Mouse (Mus musculus): Measurements from ENCODE around the gene Tmem132c.

Gene Tmem132c

DNA sequence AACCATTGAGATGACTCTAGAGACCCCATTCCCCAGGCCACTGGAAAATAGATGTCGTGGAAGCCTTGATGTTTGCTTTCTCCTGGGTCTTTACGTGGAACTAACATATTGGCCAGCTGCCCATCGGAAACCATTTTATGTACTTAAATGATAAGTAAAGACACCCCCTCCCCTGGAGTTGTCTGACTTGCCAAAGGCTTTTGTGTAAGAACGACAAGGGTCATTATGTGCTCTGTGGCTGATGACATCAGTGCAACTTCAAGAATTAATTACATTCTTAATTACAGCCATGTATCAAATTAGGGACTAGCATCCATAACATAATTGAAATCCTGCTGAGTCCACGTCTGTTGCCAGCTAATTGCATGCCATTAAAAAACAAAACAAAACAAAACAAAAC lies 45.3 kb downstream of the Tmem132c start:
- DNase-seq (ENCODE audit: low read depth), result no peak

DNA sequence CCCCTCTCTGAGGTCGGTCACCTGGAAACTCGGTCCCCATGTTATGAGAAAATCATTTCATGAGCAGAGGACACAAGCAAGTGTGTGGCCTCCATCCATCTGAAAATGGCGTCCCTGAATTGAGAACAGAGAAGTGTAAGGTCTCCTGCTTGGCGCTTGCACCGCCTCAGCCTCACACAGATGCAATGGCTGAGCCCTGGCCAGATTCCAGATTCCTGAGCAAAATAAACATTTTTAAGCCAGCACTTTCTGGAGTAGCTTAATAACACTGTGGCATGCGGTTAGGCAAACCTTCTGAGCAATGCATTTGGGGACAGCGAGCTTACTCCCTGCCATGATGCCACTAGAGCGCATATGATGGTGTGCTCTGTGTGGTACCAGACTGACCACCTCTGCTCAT lies 48.1 kb downstream of the Tmem132c start:
- DNase-seq (ENCODE audit: low read depth), result no peak

DNA sequence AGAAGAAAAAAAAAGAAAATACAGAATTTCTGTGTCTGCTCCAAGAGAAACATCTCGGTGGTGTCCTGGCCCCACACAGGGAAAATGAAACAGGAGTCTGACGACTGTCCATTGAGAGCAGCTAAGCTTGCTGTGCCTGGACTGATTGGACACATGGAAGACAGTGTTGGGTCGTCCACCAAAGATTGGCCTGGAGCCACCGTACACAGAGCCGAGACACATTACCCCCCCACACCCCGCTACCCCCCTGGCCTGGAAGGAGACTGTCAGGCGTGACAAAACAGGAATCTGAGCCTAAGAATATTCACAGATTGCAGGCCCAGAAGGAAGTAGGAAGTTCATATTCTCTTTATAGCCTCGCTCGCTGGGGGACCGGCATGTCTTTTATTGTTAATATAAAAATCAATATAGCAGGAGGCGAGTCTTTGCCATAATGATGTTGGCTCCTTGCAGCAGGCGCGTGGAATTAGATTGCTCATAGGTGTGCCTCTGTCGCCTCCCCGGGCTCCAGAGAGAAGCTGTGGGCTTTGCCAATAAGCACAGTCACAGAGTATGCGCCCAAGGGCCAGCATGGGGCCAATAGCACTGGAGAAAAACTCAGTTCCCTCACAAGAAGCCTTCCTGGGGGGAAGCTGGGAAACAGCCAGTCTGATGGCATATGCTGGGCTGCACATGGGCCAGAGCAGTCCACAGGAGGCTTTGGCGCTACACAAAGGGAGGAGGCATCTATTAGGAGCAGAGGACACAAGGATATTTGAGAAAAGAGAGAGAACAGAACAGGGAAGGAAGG lies 49.0 kb downstream of the Tmem132c start:
- no peak for DNase-seq (ENCODE audit: low read depth)

DNA sequence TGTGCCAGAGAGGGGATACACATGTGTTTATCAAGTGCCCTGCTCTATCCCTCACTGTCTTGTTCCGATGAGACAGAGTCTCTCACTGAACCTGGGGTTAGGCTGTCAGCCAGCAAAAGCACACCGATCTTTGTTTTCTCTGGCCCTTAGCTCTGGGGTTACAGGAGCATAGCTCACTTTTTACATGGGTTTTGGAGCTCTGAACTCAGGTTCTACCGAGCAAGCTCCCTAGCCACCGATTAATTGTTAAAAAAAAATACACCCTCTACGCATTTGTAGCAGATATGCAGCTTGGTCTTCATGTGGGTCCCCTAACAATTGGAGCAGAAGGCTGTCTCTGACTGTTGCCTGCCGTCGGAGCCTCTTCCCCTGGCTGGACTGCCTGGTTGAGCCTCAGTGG lies 50.0 kb downstream of the Tmem132c start:
- no peak for DNase-seq (ENCODE audit: low read depth)

DNA sequence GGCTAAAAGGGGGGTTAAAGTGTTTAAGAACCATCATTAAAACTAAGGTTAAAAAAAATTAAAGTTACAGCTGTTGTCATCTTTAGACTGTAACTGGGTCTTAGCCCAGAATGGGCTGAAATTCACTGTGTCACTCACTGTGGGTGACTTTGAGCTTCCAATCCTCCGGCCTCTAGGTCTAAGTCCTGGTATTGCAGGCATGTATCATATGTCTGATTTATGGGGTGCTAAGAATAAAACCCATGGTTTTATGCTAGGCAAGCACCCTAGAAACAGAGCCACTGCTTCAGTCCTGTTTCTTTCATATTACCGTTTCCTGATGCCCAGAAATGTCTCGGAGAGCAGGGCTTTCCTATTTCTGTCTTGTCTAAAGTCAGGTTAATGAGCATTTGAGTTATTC lies 52.1 kb downstream of the Tmem132c start:
- no peak for DNase-seq (ENCODE audit: low read depth)

DNA sequence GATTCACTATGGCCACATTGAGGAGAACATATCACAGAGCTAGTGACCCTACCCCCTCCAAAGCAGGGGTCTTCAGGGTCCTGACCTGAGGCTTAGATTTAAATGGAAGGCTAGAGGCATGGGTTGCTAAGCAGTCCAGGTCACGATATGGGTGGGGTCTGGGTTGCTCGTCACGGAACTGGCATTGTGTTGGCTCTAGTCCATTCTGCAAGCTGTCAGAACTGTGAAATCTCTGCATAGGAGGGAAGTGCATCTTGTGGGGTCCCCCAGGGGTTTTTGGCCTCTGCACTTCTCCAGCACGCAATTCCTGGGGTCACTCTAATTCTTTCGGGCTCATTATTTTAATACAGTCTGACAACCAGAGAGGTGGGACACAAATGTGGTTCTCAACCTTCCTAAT lies 55.9 kb downstream of the Tmem132c start:
- no peak for DNase-seq (ENCODE audit: low read depth)

DNA sequence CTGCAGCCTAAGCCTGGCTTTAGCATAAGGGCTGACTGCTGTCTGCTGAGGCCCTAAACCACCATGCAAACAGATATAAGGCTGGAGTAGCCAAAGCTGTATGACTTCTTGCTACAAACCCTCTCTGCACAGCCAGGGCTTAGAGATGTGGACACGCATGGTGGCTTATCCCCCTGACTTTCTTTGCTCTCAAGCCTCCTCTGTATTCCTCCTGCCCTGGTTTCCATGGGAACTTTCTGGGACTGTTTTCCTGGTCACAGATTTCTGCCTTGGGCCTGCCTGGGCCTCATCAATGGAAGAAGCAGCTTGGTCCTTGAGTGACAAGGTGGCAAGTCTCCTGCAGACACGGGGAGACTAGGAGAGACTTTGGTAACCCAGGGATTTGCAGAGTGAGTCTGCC lies 56.5 kb downstream of the Tmem132c start:
- DNase-seq (ENCODE audit: low read depth), result no peak

DNA sequence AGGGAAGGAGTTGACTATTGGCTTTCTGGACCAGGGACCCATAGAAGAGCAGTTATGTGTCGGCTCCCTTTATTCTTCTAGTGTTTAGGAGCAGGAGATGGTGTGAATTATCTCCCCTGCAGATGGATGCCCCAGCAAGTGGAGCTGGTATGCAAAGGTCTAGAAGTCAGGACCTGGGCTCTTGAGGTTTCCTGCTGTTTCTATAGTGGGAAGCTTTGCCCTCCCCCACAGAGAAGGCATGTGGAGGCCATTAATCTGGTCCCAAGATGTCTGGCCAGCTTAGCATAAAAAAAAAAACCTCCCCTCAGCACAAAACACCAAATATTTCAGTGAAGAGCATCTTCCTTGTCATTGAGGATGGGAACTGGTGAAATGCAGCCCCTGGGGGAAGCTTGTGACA lies 57.4 kb downstream of the Tmem132c start:
- no peak for DNase-seq (ENCODE audit: low read depth)

DNA sequence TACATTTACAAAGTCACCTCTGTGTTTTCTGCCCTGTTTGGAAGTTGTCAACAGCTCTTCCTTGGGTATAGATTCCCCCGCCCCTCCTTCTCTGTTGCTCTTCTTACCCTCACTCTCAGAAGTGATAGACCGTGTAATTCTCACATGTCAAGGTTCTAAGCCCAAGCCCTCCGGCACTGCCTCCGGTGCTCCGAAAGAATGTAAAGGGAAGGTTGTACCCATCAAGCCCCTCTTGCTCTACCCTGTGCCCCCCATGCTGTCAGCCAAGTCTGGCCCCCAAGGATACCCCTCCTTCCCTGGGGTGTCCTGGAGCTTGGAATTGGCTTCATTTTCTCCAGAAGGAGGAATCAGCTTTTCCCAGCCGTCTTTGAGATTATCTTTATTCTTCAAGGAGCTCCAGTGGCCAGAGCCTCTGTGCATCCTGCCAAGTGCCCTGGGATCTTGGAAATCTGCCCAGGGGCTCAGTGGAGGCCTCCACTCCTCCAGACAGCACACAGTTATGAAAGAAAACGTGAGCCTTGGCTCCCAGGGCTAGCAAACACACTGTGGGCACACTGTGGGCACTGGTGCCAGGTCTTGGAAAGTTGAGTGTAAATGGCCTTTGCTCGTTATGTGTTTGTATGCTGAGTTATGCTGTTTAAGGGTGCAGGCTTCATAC lies 59.1 kb downstream of the Tmem132c start:
- DNase-seq (ENCODE audit: low read depth), result no peak

DNA sequence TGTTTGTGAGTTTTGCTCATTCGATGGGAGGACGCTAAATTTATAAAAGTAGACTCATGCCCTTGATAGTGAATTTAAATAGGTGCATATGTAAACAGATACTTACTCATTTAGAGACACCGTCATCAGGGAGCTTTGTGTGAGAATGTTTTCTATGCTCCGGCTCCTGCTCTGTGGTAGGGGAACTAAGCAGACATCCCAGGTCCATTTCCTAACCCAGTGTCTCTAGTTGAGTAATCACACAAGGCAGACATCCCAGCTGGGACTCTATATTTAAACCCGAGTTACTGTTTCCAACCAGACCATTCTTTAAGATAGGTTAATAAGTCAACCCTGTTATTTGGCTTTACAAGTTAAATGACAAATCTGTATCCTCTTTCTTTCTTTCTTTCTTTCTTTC lies 63.7 kb downstream of the Tmem132c start:
- no peak for DNase-seq (ENCODE audit: low read depth)

DNA sequence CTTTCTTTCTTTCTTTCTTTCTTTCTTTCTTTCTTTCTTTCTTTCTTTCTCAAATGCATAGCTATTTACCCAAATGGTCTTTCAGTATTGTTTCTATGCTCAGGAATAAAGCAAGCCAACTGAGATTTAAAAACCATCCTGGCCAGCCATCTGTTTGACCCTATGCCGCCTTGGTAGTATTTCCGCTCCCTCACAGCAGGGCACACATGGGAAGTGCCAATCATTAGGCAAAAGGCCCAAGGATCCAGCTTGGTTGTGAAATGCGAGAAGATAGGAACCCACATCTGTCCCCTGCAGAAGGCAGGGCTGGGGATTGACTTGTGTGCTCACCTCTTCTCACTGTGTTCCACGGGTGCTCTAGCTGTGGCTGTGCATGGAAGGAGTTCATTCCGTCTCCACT lies 64.1 kb downstream of the Tmem132c start:
- DNase-seq (ENCODE audit: low read depth), result no peak

DNA sequence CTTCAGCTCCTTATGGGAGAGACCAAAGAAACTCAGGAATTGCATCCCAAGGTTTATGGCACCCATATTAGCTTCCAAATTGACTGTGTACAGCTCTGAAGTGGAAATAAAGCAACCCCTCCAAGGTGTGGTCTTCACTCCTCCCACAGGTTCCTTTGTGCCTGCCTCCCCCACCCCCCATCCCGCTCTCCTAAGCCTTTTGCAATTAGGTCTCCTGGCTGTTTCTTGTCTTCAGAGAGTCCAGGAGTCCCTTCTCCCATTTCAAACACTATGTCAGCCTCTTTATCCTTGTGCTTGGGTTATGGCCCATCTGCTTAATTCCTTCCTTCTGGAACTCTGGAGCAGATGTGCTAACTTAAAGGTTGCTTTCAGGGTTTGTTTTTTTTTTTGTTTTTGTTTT lies 65.1 kb downstream of the Tmem132c start:
- no peak for DNase-seq (ENCODE audit: low read depth)

DNA sequence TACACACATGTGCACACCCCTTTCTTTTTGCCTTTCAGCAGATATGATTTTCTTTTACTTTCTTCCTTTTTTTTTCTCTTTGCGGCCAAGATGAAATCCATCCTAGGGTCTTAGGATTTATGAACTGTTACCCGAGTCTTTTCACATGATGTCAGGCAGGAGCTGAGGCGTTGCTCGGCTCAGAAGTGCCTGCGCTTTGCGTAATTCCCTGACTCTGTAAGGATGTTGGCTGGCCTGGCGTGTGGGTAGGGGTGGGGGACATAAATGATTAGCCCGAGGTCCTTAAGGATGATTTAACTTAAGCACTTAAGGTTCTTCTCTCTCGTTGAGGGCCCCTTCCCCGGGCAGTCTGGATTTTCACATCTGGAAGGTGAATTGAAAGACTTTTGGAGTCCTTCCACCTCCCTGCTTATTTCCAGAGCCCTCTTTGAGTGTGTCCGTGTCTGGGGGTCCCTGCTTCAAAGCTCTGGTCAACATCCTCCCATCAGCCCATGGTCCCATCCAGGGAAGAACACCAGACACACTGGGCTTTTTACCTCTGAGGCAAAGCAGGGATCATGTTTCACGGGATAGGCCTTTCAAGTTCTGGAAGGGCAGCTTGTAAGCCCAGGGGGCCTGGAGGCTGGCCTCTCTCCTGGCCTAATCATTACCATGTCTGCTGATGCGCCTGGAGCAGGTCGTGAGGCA lies 68.9 kb downstream of the Tmem132c start:
- DNase-seq (ENCODE audit: low read depth), result no peak

DNA sequence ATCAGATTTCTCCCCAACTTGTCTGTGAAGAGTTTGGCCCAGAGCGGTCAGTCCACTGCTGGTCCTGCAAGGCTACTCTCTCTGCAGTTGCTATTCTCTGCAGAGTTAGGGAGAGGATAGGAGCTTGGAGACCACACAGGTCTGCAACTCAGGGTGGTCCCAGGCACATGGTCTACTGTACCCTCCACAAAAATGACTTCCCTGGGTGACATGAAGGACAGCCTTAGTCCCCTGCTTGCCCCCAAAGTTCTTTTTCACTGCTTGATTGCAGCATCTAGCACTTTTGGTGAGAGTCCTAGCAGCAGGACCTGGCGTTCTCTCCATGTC lies 69.4 kb downstream of the Tmem132c start:
- no peak for DNase-seq (ENCODE audit: low read depth)

DNA sequence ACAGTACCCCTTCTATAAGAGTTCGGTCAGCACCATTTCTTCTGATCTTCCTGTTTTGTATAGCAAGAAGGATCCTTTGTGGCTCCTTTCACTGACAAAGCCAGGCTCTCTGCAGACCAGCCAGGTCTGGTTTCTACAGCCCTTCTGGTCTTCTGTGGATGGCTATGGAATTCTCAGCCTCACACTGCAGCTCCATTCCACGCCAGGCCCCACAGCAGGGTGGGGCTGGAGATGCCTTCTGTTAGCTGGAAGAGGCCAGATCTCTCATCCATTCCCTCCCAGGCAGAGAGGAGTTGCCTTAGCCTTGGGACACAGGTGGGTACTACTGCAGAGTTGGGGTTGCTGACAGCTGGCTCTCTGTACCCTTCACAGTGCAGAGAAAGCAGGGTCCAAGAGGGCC lies 72.0 kb downstream of the Tmem132c start:
- DNase-seq (ENCODE audit: low read depth), result no peak

DNA sequence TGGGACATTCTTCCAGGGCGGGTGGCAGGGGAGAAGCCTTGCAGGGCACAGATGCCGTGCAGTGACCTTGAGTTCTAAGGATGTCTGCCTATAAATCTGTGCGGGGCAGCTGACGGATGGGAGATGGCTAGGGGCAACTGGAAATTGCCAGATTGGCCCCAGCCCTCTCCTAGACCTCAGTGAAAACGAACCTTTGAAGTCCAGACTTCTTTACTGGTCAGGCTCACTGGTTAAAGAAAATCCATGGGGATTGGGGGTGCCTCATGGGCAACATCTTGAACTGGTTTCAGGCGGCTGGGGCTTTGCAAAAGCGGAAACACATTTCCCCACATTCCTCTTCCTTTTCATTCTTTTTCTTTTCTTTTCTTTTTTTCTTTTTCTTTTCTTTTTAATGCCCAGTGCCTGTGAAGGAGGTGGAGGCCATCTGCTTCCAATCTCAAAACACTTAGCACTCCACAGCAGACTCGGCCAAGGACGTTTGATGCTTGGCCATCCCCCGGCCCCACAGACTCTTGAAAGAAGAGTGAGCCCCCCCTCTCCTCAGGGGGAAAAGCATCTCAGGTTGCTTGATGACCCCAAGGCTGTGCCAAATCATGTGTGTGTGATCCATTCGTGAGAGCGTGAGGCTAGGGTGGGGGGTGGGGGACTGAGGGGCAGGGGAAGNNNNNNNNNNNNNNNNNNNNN lies 77.6 kb downstream of the Tmem132c start:
- no peak for DNase-seq (ENCODE audit: low read depth)

DNA sequence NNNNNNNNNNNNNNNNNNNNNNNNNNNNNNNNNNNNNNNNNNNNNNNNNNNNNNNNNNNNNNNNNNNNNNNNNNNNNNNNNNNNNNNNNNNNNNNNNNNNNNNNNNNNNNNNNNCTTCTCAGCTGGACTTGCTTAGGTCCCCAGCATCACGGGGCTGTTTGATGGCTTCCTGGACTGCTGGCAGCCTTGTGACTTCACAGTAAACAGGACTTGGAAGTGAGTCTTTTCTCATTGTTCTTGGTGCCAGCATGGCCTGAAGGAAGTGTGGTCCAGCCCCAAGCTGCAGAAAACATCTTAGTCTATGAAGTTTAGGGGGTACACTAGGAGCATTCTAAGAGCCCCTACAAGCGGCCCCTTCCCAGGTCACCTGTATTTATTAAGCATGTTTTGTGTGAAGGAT lies 83.0 kb downstream of the Tmem132c start:
- no peak for DNase-seq (ENCODE audit: low read depth)

DNA sequence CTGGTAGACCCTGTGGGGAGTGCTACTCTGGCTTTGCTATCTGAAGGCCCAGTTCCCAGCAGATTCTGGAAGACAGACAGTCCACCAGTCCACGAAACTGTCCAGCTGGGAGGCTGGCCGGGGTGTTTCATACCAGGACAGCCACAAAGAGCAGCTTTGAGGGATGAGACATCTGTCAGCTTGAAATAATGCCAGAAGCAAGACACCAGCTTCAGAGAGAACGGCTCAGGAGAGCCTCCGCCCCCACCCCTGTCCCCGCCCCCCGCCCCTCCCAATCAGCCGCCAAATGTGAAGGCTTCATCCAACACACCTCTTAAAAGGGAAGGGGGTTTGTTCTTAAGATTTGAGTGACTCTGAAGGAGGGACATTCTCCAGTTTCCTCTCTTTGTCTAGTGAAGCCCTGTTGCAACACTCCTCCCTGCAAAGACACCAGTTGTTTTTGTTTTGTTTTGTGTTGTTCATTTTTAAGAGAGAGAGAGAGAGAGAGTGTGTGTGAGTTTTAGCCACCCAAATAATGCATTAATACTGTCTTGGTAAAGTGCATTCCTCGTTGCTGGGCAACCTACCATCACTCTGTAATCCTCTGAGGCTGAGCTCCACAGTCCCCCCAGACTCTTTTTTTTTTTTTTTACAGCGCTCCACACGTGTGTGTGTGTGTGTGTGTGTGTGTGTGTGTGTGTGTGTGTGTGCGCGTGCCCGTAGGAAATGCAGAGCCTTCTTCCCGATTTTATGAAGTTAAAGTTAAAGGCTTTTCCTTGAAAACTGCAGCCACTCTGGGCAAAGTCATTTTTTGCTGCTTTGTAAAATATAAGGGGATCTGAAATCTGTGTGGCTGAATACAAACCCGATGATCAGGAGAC lies 94.7 kb downstream of the Tmem132c start:
- no peak for DNase-seq (ENCODE audit: low read depth)

DNA sequence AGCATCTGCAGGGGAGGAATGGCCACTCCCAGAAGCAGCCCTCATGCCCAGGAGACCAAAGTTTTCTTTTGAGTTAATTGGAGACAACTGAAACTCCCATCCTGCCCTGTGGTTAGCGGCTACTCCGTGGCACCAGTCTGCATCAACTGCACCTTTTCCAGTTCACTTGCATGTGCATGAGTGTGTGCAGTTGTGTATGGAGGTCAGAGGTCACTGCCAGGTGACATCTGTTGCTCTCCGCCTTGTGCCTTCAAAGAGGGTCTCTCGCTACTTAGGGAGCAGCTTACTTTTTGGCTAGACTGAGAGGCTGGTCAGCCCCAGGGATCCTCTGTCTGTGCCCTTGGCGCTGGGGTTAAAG lies 95.3 kb downstream of the Tmem132c start:
- no peak for DNase-seq (ENCODE audit: low read depth)

DNA sequence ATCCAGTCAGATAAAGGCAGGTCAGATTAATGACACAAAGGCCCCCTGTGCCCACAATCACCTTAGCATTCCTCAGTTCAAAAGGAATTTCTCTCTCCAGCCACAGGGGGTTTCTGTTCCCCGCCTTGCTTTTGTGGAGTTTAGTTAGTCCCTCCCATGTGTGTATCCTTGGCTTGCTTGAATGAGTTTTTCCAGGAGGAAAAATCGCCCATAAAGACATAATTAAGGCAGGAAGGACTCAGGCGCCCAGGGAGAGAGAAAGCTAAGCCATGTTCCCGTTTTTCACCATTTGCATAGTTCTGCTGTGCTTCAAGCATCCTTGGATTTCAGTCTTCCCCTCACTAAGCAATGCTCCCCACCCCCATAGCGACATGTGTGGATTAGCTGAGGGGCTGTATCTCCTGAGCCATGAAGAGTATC lies 97.4 kb downstream of the Tmem132c start:
- no peak for DNase-seq (ENCODE audit: low read depth)

DNA sequence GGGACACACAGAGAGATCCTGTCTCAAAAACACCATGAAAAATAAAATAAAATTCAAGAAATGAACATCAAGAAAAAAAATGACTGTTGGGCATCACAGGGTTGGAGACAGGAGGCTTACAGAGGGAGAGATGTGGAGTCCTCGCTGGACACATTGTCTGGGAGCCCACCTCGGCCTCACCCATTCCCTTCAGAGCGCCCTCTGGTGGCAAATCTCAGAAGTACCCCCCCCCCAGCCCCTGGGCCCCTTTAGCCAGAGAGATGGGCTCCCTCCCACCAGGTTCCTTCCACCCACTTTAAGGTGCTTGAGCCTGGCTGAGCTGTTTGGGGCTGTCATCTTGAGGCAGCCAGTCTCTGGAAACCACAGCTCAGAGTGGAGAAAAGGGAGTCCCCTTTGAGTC lies 99.5 kb downstream of the Tmem132c start:
- DNase-seq (ENCODE audit: low read depth), result no peak

DNA sequence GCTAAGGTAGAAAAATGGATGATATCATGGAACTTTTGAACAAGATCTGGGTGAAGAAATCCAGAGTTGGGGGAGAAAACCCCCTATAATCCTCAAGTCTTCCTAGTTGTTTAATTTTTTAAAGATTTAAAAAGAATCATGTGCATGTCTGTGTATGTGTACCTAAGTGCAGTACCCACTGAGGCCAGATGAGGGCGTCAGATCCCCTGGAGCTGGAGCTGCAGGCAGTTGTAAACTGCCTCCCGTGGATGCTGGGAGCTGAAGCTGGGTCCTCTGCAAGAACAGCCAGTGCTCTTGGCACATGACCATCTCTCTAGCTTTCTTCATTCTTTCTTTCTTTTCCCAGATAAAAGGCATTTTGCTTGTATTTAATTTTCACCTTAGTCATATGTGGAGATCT lies 103.1 kb downstream of the Tmem132c start:
- no peak for DNase-seq (ENCODE audit: low read depth)

All from fibroblast of lung, adult 2 months (primary cell).